Mouse (Mus musculus) adrenal gland, postnatal 36 days (tissue): ENCODE data around the gene Pir. TPM values are rescaled to one million over a fixed set of nuclear protein-coding genes. Genes with fewer than 3 reads are reported as not detected.

Experiments
- DNase-seq, 2 experiments: peaks; one replicate each; pipeline ENCODE4 v3.0.0; 2021; ENCODE audit warnings: mixed read lengths in 1 of 2
- total RNA-seq, 2 experiments: library from RNA; stranded (reverse); gene quantifications; 2 replicates each; pipeline ENCODE4 v1.2.3; 2021

The Pir gene
- total RNA-seq, 2 experiments from 2014 or later = 3.9 to 4.9 TPM

GRCm38 (mm10) chrX:164338591-164338990 lies 69.4 kb downstream of the Pir start:
- no peak for DNase-seq

DNA sequence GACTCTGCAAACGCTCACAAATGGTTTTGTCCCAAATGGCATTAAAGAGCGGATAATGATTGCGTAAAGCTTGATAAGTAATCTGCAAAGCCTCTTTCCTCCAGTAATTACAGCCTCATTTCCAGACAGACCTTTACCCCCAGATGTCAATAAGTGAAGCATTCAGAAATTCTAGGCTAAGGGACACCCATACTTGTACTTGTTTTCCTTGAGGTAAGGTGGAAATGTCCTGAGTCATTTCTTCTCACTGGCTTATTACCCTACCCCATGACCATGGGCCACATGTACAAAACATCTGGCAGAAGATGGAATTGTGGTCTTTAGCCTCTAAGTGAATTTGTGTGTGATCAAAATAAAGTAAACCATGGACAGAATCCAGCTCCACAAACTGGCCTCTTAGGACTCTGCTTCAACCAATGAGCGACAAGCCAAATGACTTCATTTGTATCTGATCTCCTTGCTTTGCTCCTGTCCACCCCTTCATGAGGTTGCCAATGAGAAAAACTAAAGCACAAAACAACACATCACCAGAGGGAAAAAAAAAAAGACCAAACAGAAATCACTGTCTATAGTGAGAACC lies 76.3 kb downstream of the Pir start:
- no peak for DNase-seq

- no peak for DNase-seq
These were observed 79.8 kb downstream of the Pir start for GRCm38 (mm10) chrX:164348937-164349336.

DNA sequence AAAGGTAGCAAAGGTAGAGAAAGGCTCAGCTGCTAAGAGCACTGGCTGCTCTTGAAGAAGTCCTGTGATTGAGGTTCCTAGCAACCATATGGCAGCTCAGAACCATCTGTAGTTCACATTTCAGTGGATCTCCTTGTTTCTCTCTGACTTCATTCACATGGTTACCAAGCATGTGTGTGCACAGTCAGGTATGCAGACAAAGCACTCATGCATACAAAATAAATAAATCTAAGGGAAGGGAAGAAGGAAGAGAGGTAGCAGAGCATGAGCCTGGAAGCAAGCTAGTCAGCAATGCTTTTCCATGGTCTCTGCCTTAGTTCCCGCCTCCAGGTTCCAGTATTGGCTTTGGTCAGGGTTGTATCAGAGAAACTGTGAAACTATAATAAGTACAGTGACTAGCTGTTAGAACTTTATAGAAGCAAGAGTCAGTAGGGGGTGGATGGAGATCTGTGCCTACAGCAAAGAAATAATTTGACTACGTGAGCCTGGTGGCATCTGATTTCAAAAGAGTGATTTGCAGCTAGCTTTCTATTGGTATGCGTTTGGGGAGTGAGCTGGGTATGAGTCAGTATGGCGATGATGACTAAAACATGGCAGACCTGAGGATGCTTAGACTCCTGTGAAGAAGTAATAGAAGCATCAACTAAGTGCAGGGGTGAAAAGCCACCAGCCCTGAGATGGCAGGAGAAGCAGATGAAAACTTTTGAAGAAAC lies 96.1 kb downstream of the Pir start:
- DNase-seq = no peak

DNA sequence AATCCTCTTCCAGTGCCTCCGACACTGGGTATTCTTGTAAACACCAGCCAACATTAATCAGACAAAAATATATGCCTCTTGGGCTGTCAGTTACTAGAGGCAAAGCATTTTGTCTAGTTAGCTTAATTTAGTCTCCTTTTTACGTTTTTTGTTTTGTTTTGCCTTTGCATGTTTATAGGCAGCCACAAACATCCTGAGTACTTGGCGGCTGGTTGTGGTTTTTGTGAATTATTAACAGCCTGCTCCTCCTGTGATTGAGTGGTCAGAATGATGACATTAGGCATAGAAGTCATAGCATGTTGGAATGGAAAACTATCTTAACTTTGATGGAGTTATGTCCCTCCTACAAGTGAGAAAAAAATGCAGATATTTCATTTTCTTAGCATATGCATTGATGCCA lies 101.4 kb downstream of the Pir start:
- DNase-seq = no peak

GRCm38 (mm10) chrX:164373081-164373480 lies 103.9 kb downstream of the Pir start, which contains the start of gene Vegfd:
Gene Vegfd (plus strand): TSS chrX:164373378.
- peak; percentile 64 to 72 for DNase-seq

DNA sequence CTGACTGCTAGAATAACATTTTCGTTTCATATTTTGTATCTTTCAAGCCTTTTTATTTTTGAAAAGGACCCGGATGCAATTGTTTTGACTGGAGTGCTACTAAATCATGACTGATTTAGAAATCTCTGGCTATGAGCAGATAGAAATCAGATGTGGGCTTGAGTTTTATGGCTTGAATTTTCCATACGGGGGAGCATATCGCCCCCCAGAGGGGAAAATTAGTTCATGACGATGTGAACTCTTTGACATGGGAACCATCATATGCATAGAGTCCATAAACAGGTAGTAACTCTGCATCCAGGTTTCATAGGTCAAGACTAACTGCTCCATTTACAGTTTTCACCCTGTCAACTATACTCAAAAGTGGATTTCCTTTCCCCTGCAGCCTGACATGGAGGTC lies 105.4 kb downstream of the Pir start:
- no peak for DNase-seq

- DNase-seq = no peak
These were observed 110.5 kb downstream of the Pir start for GRCm38 (mm10) chrX:164379721-164380120.

DNA sequence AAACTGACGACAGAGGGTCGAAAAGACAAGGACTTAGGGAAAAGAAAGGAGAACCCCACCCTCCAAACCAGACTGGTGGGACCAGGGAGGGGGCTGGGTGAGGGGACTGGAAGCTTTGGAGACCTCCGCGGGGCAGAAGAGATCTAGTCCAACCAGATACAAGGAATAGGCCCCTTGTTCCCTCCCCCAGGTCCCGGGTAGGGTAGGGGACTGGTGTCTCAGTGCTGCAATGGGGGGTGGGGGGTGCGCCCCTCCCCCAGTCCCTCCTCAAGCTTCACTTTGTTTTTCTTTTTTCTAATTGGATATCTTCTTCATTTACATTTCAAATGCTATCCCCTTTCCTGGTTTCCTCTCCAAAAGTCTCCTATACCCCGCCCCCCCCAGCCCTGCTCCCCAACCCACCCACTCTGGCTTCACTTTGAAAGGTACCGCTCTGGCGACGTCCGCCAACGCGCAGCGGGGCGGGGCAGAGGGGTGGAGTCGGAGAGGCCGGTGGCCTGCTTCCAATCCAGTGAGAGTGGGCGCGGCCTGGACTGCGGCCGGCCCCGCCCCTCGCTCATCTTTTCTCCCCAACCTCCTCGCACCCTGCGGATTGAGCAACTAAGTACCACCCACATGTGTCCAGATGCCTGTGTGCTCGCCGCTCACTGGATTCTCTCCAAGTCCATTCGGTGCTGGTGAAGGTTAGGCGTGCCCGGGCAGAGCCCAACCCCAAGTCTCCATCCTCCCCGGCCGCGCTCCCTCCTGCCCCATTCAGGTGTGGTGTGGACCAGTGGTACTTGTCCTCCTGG lies 112.6 kb downstream of the Pir start:
- DNase-seq = peak; percentile 86 to 90

DNA sequence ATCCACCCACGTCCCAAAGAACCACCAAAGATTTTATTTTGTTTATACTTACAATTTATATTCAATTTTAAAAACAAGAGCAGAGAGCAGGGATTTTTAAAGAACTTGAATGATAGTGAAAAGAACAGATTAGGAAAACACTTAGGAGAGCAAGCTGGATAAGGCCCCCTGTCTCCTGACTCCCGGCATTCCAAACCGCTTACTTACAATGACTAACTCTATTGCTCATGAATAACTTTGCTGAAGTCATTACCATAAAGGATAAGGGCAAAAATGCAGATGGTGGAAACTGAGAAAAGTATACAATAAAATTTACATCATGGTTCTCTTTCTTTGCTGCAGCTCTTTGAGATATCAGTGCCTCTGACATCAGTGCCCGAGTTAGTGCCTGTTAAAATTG lies 124.9 kb downstream of the Pir start:
- no peak for DNase-seq

- no peak for DNase-seq
These were observed 129.3 kb downstream of the Pir start for GRCm38 (mm10) chrX:164398456-164398855.

GRCm38 (mm10) chrX:164405080-164405649 lies 136.0 kb downstream of the Pir start:
- no peak for DNase-seq

GRCm38 (mm10) chrX:164406133-164407022 lies 137.2 kb downstream of the Pir start:
- no peak for DNase-seq

DNA sequence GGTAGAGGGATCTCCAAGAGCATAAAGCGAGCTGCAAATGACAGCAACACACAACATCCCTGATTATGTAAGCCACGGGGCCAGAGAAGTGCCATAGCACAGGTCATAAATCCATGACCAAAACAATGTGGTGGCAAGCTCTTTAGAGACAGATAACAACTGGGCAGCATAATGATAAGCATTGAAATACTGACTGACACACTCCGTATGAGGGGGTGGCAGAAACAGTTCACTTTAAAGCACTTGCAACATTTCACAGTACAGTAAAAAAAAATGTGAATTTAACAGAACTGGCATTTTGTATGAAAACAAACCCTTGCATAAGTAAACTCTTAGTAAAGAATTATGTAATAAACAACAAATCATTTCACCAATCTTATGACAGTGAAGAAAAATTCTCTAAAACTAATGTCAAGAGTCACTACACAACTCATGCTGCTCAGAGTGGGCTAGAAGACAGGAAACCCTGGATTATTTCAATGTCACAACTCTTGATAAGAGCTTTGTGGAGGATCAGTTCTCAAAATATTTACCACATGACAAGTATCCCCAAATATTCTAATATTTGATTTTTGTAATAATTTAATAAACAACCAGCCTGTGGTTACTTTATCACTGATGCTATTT lies 139.2 kb downstream of the Pir start:
- DNase-seq = no peak

- DNase-seq = no peak
These were observed 141.4 kb downstream of the Pir start for GRCm38 (mm10) chrX:164410562-164410961.

- DNase-seq = no peak
These were observed 147.6 kb downstream of the Pir start for GRCm38 (mm10) chrX:164416803-164417202.

DNA sequence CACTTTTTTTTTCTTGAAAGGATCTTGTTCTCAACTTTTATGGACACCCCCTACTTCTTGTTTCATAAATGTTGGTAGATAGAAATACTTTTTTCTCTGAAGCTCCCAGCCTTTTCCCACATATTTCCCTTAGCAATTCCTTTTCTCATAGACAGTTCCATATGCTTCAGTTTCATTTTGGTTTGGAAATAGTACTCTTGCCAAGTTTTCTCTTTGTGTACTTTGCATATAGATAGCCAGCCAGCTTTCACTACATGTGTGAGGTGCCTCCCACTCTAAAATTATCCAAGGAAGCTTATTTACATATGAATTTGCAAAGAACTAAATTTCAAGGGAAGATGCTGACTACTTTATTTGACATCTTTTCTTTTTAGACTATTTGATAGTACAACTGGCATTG lies 148.8 kb downstream of the Pir start:
- DNase-seq = no peak

GRCm38 (mm10) chrX:164419471-164419939 lies 150.3 kb downstream of the Pir start, which contains the start of gene Piga:
Gene Piga (plus strand): TSS chrX:164419787.
- peak; percentile 89 to 90 for DNase-seq

GRCm38 (mm10) chrX:164419955-164420354 lies 150.8 kb downstream of the Pir start:
- DNase-seq = peak in 1 of 2 experiments; percentile 7

GRCm38 (mm10) chrX:164420518-164420917 lies 151.3 kb downstream of the Pir start:
- DNase-seq = no peak
